Mouse (Mus musculus): ENCODE measurements around the gene Col4a2. TPM values are rescaled to one million over a fixed set of nuclear protein-coding genes. Genes with fewer than 3 reads are reported as not detected.

The Col4a2 gene
- polyA plus RNA-seq, 1 experiment from 2014 or later, result 26.5 TPM

- 79% methylated on average over 10 of the region's 10 CpGs for WGBS
- Histone ChIP-seq H3K4me2 (ENCODE audit: low read depth, severe bottlenecking) (no peak overlapping the region), H3K27me3 (ENCODE audit: control insufficient read depth, insufficient read depth, low read length) (no peaks in the 10 kb centered on the region), H3K9me3 (ENCODE audit: control insufficient read depth, low read length) (no peaks in the 10 kb centered on the region), H3K4me3 (ENCODE audit: low read depth, low read length) (no peak overlapping the region), H3K27ac (replicated peaks; ENCODE audit: low read depth, low read length) (no peak overlapping the region), H3K4me1 (ENCODE audit: control insufficient read depth, insufficient read depth, low read length) (peaks cover 13% of the 10 kb centered on the region), H3K36me3 (ENCODE audit: control insufficient read depth, insufficient read depth, low read length) (no peaks in the 10 kb centered on the region), H3K9ac (ENCODE audit: low read length) (no peak overlapping the region)
- DNase-seq (ENCODE audit: low spot score) (no peak), ATAC-seq (ENCODE audit: insufficient number of reproducible peaks, low FRiP score, low TSS enrichment, low read depth) (no peak)
Measured at GRCm38 (mm10) chr8:11283217-11283616, 29.4 kb upstream of the Col4a2 start.

DNA sequence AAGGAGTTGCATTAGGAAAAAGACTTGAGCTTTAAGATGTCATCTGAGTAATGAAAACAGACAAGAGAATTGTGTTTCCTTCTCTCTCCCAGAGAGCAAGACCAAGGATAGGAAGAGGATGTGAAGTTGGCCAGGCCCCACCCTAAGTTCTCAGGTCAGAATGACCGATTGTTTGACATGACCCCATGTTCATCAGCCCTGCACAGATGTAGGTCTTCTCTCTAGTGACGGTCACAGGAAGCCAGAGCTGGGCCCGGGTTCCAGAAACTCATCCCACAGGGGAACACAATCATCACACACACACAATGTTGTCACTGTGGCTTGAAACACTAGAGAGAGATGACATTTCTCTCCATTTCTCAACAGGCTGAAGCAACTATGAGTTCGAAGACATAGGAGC, 27.2 kb upstream of the Col4a2 start:
- Histone ChIP-seq H3K36me3 (ENCODE audit: control insufficient read depth, insufficient read depth, low read length) (no peaks in the 10 kb centered on the region), H3K4me1 (ENCODE audit: control insufficient read depth, insufficient read depth, low read length) (peaks cover 2% of the 10 kb centered on the region; the same call in 1 of the 2 replicates), H3K27me3 (ENCODE audit: control insufficient read depth, insufficient read depth, low read length) (no peaks in the 10 kb centered on the region), H3K9me3 (ENCODE audit: control insufficient read depth, low read length) (no peaks in the 10 kb centered on the region), H3K4me3 (ENCODE audit: low read depth, low read length) (no peak overlapping the region), H3K9ac (ENCODE audit: low read length) (no peak overlapping the region), H3K4me2 (ENCODE audit: low read depth, severe bottlenecking) (no peak overlapping the region), H3K27ac (replicated peaks; ENCODE audit: low read depth, low read length) (no peak overlapping the region)
- ATAC-seq (ENCODE audit: insufficient number of reproducible peaks, low FRiP score, low TSS enrichment, low read depth) (no peak), DNase-seq (ENCODE audit: low spot score) (no peak)
- WGBS, result 87% methylated on average over 4 of the region's 4 CpGs

- Histone ChIP-seq H3K9ac (ENCODE audit: low read length) (no peak overlapping the region), H3K4me2 (ENCODE audit: low read depth, severe bottlenecking) (no peak overlapping the region), H3K4me3 (ENCODE audit: low read depth, low read length) (no peak overlapping the region), H3K27ac (replicated peaks; ENCODE audit: low read depth, low read length) (no peak overlapping the region), H3K27me3 (ENCODE audit: control insufficient read depth, insufficient read depth, low read length) (no peaks in the 10 kb centered on the region), H3K4me1 (ENCODE audit: control insufficient read depth, insufficient read depth, low read length) (peaks cover 2% of the 10 kb centered on the region; the same call in 1 of the 2 replicates), H3K36me3 (ENCODE audit: control insufficient read depth, insufficient read depth, low read length) (no peaks in the 10 kb centered on the region), H3K9me3 (ENCODE audit: control insufficient read depth, low read length) (no peaks in the 10 kb centered on the region)
- 73% methylated on average over 3 of the region's 3 CpGs for WGBS
- ATAC-seq (ENCODE audit: insufficient number of reproducible peaks, low FRiP score, low TSS enrichment, low read depth) (no peak), DNase-seq (ENCODE audit: low spot score) (no peak)
Measured at GRCm38 (mm10) chr8:11287139-11287538, 25.5 kb upstream of the Col4a2 start.

DNA sequence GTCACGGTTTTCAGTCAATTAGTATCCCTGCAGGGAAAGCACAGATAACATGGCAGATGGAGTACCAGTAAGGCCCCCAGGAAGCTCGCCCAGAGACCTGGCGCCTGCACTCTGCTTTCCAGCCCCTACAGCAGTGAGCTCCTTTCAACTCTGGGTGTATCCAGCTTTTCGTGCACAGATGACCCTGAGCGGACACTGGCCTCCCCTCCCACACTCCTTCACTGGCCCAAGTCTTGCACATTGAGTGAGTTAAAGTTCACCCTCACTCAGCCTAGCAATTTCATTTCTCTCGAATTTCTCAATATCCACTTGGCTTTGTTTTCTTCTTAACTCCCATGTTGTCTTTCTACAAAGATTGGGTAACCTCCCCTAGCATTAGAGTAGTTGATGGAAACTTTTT, 24.3 kb upstream of the Col4a2 start:
- Histone ChIP-seq H3K9me3 (ENCODE audit: control insufficient read depth, low read length) (no peaks in the 10 kb centered on the region), H3K36me3 (ENCODE audit: control insufficient read depth, insufficient read depth, low read length) (no peaks in the 10 kb centered on the region; the same call in 1 of the 2 replicates), H3K27me3 (ENCODE audit: control insufficient read depth, insufficient read depth, low read length) (no peaks in the 10 kb centered on the region), H3K27ac (replicated peaks; ENCODE audit: low read depth, low read length) (no peak overlapping the region), H3K4me2 (ENCODE audit: low read depth, severe bottlenecking) (no peak overlapping the region; the same call in 1 of the 2 replicates), H3K4me3 (ENCODE audit: low read depth, low read length) (no peak overlapping the region), H3K9ac (ENCODE audit: low read length) (no peak overlapping the region), H3K4me1 (ENCODE audit: control insufficient read depth, insufficient read depth, low read length) (peaks cover 2% of the 10 kb centered on the region; the same call in 1 of the 2 replicates)
- DNase-seq (ENCODE audit: low spot score) (no peak), ATAC-seq (ENCODE audit: insufficient number of reproducible peaks, low FRiP score, low TSS enrichment, low read depth) (no peak)
- 84% methylated on average over 6 of the region's 6 CpGs for WGBS

- Histone ChIP-seq H3K4me3 (ENCODE audit: low read depth, low read length) (no peak overlapping the region), H3K9ac (ENCODE audit: low read length) (no peak overlapping the region), H3K9me3 (ENCODE audit: control insufficient read depth, low read length) (no peaks in the 10 kb centered on the region), H3K36me3 (ENCODE audit: control insufficient read depth, insufficient read depth, low read length) (no peaks in the 10 kb centered on the region; the same call in 1 of the 2 replicates), H3K4me1 (ENCODE audit: control insufficient read depth, insufficient read depth, low read length) (peaks cover 2% of the 10 kb centered on the region; the same call in 1 of the 2 replicates), H3K27me3 (ENCODE audit: control insufficient read depth, insufficient read depth, low read length) (no peaks in the 10 kb centered on the region), H3K4me2 (ENCODE audit: low read depth, severe bottlenecking) (no peak overlapping the region), H3K27ac (replicated peaks; ENCODE audit: low read depth, low read length) (no peak overlapping the region)
- DNase-seq (ENCODE audit: low spot score), result no peak
- ATAC-seq (ENCODE audit: insufficient number of reproducible peaks, low FRiP score, low TSS enrichment, low read depth), result no peak
- WGBS, result 24% methylated on average over 1 of the region's 1 CpGs
Measured at GRCm38 (mm10) chr8:11290533-11290932, 22.1 kb upstream of the Col4a2 start.

- WGBS, result 43% methylated on average over 3 of the region's 3 CpGs
Measured at GRCm38 (mm10) chr8:11292611-11293010, 20.0 kb upstream of the Col4a2 start.

GRCm38 (mm10) chr8:11296282-11296943, 16.2 kb upstream of the Col4a2 start:
- Histone ChIP-seq H3K4me3 (ENCODE audit: low read depth, low read length) (no peak overlapping the region), H3K4me2 (ENCODE audit: low read depth, severe bottlenecking) (no peak overlapping the region), H3K4me1 (ENCODE audit: control insufficient read depth, insufficient read depth, low read length) (peaks cover 33% of the 10 kb centered on the region), H3K9me3 (ENCODE audit: control insufficient read depth, low read length) (no peaks in the 10 kb centered on the region), H3K27ac (replicated peaks; ENCODE audit: low read depth, low read length) (no peak overlapping the region), H3K9ac (ENCODE audit: low read length) (no peak overlapping the region), H3K27me3 (ENCODE audit: control insufficient read depth, insufficient read depth, low read length) (no peaks in the 10 kb centered on the region), H3K36me3 (ENCODE audit: control insufficient read depth, insufficient read depth, low read length) (no peaks in the 10 kb centered on the region; the same call in 1 of the 2 replicates)
- 87% methylated on average over 10 of the region's 10 CpGs for WGBS
- ATAC-seq (ENCODE audit: insufficient number of reproducible peaks, low FRiP score, low TSS enrichment, low read depth) (no peak), DNase-seq (ENCODE audit: low spot score) (no peak)

More at GRCm38 (mm10) chr8:11292611-11293010, 20.0 kb upstream of the Col4a2 start:
- no peak overlapping the region for H3K27ac ChIP-seq (replicated peaks; ENCODE audit: low read depth, low read length)
- H3K9me3 ChIP-seq (ENCODE audit: control insufficient read depth, low read length), result no peaks in the 10 kb centered on the region
- no peaks in the 10 kb centered on the region for H3K27me3 ChIP-seq (ENCODE audit: control insufficient read depth, insufficient read depth, low read length)
- DNase-seq (ENCODE audit: low spot score), result no peak
- H3K4me2 ChIP-seq (ENCODE audit: low read depth, severe bottlenecking), result no peak overlapping the region
- no peak overlapping the region for H3K4me3 ChIP-seq (ENCODE audit: low read depth, low read length)
- ATAC-seq (ENCODE audit: insufficient number of reproducible peaks, low FRiP score, low TSS enrichment, low read depth), result no peak
- H3K36me3 ChIP-seq (ENCODE audit: control insufficient read depth, insufficient read depth, low read length), result no peaks in the 10 kb centered on the region; the same call in 1 of the 2 replicates
- H3K4me1 ChIP-seq (ENCODE audit: control insufficient read depth, insufficient read depth, low read length), result peaks cover 16% of the 10 kb centered on the region
- no peak overlapping the region for H3K9ac ChIP-seq (ENCODE audit: low read length)

DNA sequence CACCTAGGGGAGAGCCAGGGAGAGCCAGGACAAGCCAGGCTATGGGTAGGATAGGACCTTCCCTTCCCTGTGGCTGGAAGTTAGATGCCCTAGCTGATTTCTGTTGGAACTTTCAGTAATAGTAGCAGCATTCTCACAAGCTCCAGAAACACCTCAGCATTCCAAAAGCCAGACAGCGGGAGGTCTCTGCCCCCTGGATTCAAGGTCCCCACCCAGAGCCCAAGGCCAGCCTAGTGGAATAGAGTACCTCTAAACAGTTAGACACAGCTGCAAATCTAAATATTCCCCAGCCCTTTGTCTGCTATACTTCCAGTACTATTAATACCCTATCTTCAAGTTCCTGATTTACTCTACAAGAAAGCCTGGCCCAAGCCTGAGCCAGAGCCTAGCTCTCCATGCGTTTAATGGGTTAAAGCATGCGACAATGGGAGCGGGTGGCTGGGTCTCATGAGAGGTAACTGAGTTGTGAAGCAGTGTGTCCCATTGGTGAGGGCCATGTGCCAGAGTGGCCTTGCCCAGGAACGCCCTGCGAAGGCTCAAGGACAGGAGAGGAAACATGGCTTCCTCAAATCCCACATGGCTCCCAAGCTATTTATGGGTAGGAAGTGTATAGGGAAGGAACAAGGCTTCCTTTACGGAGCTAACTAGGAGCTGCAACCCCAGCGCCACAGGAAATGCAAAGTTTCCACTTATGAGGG, 15.3 kb upstream of the Col4a2 start:
- no peak overlapping the region for H3K4me3 ChIP-seq (ENCODE audit: low read depth, low read length)
- ATAC-seq (ENCODE audit: insufficient number of reproducible peaks, low FRiP score, low TSS enrichment, low read depth) (no peak), DNase-seq (ENCODE audit: low spot score) (no peak)
- H3K36me3 ChIP-seq (ENCODE audit: control insufficient read depth, insufficient read depth, low read length), result no peaks in the 10 kb centered on the region; the same call in 1 of the 2 replicates
- H3K9me3 ChIP-seq (ENCODE audit: control insufficient read depth, low read length), result no peaks in the 10 kb centered on the region
- no peak overlapping the region for H3K27ac ChIP-seq (replicated peaks; ENCODE audit: low read depth, low read length)
- WGBS, result 77% methylated on average over 8 of the region's 8 CpGs
- no peak overlapping the region; the same call in 1 of the 2 replicates for H3K9ac ChIP-seq (ENCODE audit: low read length)
- H3K27me3 ChIP-seq (ENCODE audit: control insufficient read depth, insufficient read depth, low read length), result no peaks in the 10 kb centered on the region
- H3K4me1 ChIP-seq (ENCODE audit: control insufficient read depth, insufficient read depth, low read length), result peaks cover 33% of the 10 kb centered on the region
- no peak overlapping the region for H3K4me2 ChIP-seq (ENCODE audit: low read depth, severe bottlenecking)
